Mouse (Mus musculus) common myeloid progenitor, adult 5-6 weeks (primary cell): ENCODE measurements around the gene Fkbp4. TPM values are rescaled to one million over a fixed set of nuclear protein-coding genes. Genes with fewer than 3 reads are reported as not detected.
A peak's percentile ranks its signal among the peaks of the same experiment; 100 is the strongest.

Experiments
- ATAC-seq: replicated peaks from 2 replicates; pipeline ENCODE4 v1.8.0; 2016; ENCODE audit warnings: low read depth, mild to moderate bottlenecking, moderate TSS enrichment, inconsistent platforms; ENCODE audit not compliant: poor library complexity, severe bottlenecking
- total RNA-seq: library from RNA; stranded (forward); fragments of 200-1000, 187-1606 nt; gene quantifications from 2 replicates; pipeline ENCODE4 v1.2.3, GENCODE M21; 2017

Fkbp4 gene
- total RNA-seq, 1 experiment from 2014 or later: 387 TPM

DNA sequence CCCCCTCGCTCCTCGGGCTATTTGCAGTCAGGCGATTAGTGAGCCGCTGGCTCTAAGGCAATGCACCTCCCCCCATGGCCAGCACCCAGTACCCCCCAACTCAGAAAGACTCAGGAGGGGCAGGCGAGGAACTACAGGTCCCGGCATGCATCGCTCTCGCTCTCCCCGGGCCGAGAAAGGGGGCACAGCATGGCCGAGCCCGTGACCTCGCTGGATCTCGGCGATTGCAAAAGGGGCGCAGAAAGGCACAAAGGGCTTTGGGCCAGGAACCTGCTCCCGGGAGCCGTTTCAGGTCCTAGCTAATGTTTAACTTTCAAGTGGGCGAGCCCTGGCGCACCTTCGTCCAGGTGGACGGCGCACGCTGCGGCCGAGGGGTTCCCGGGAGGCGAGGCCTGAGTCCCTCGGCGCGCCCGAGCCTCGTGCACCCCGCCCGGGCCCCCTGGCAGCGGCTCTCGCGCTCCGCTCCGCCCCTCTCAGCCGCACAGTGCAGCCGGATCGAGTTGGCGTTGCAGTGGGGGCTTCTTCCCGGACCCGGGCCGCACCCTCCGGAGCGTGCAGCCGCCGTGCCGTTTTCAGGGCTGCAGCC lies 653 bp downstream of the Fkbp4 start:
- ATAC-seq: peak; percentile 34

DNA sequence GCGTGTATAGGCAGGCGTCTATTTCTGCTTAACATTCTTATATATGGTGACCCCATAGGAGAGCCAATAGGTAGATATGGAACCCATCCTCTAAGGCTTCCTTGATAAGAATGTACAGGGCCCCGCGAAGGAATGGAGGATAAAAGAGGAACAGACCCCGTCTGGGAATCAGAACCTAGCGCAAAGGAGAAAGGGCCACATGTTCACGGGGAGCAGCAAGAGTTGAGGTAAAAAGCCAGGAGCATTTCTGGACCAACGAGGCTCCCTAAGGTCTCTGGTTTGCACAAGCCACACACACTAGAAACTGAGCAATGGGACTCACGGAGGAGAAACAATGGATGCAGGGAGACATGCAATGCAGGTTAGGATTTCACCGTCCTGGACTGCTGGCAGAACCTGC lies 1.2 kb downstream of the Fkbp4 start:
- ATAC-seq: no peak

DNA sequence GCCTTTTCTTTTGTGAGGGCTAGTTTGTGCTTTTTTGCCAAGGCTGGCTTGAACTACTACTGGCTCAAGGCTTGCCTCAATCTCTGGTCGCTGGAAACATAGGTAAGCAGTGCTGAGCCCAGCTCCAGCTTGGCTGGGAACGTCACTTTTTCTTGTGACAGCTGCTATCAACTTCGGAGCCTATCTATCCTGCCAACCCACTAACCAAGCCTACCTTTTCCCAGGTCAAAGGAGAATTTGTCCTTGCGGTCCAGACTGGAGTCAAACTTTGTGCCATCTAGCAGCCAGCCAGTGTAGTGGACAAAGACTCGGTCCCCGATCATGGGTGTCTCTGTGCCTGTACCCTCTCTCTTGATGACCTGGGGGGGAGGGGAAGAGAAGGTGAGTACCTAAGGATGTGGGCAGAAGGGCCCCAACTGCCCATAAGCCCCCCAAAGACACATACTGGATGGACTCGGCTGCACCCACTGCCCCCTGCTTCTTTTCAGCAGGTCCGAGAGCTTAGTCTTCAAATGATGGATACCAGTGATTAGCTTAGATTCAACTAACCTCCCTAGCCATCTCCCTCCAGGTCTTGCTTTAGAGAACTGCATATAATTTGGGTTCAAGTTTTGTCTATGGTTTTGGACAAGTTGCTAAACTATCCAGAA lies 2.0 kb downstream of the Fkbp4 start:
- ATAC-seq: no peak

DNA sequence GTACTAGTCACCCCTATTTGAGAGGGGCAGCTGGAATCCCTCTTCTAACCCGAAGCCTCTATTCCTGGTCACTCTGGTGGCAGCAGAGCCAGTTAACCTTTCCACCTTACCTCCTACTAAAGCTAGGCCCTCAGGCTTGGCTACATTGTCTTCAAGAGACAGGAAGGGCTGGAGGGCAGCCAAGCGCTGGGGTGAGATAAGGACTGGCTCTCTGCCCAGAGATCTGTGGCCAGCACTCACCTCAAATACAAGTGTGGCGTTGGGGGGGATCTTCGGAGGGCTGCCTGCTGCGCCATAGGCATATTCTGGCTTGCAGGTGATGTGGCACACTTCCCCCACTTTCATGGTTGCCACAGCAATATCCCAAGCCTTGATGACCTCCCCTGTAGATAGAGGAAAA lies 3.0 kb downstream of the Fkbp4 start:
- ATAC-seq: peak; percentile 36

DNA sequence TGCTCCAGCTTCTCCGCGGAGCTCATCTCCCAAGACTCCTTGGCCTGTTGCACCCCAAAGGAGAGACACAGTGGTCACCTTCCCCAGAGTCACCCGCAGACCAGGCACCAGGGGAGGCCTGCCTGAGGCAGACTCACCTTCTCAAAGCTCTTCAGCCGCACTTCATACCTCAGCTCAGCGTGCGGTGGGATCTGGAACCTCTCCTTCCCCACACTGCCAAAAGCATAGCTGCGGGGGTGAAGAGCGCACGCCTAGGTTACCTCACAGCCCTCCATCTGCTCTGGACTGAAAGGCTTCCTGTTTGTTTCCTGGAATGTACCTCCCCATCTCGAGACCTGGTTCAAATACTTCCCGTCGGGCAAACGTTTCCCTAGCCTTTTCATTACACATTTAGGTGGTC lies 4.9 kb downstream of the Fkbp4 start:
- ATAC-seq: no peak

DNA sequence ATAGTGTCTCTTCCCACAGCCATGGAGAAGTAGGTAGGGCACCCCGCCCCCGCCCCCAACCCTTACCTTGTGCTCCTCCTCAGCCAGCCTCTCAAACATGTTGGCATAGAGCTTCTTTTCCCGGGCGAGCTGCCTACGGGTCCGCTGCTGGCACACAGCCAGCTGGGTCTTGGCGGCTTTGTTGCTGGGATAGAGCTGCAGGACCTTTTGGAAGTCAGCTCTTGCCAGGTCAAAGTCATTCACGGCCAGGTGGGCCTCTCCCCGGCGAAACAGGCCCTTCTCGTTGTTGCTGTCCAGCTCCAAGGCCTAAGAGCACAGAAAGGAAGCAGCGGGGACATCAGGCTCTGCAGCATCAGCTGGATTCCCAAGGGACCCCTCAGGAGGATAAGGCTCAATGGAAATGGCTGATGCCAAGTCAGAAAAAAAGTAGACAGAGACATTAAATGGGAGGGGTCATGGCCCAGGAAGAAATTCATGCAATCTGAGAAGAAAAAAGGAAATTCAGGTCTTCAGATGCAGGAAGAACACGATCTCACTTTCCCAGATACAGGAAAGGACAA lies 6.0 kb downstream of the Fkbp4 start:
- ATAC-seq: no peak

DNA sequence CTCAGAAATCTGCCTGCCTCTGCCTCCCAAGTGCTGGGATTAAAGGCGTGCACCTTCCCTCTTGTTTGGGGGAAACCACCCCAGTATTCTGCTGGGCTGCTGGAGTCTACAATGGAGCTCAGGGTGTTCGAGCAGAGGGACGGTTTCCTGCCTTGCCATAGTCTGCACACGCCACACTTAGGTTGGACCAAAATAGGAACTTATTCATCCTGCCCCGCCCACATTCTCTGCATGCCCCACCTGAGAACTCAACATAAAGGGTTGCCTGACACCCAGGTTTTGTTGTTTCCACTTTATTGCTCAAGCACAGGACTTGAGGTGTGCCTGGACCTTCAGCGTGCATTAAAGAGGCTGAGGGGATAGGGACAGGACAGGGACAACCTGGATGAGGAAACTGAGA lies 8.7 kb downstream of the Fkbp4 start:
- no peak for ATAC-seq

DNA sequence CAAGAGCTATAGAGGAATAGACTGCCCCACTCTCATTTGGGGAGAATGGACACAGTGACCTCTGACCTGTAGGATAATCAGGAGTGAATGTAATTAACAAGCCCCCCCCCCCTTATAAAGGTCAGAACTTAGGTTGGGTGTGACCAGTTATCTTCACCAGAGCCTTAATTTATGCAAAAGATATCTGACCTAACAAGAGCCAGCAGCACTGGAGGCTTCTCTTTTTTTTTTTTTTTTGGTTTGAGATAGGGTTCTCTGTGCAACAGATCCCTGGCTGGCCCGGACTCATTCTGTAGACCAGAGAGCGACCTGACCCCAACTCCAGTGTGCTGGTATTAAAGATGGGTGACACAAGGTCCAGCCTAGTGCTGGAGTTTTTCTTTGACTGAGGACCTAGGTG lies 9.2 kb downstream of the Fkbp4 start:
- ATAC-seq: no peak

DNA sequence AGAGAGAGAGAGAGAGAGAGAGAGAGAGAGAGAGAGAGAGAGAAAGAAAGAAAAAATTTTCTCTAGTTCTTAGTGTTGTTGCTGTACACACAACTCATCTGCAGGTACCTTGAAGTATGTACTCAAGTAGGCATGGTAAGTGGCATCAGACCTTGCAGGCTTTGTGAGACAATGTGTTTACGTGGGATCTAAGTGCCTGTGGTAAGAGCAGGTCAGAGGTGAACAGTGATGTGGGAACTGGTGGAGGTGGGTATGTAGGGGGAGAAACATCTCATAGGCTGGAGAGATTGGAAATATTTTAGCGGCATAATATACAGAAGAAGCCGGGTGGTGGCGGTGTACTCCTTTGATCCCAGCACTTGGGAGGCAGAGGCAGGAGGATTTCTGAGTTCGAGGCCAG lies 10.9 kb downstream of the Fkbp4 start:
- no peak for ATAC-seq

DNA sequence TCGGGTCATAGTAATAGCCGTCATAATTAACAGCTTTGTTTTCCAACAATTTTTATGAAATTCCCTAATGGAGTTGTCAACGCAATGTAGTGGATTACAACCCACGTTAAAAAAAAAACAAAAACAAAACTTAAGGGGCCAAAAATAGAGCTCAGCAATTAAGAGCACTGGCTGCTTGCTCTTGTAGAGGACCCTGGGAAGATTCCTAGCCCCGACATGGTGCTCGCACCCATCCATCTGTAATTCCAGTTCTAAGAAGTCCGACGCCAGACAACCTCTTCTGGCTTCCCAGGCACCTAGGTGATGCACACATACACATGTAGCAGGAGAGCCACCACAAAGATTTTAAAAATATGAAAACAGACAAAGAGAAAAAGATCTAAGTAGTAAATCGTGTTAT lies 13.4 kb downstream of the Fkbp4 start:
- no peak for ATAC-seq

DNA sequence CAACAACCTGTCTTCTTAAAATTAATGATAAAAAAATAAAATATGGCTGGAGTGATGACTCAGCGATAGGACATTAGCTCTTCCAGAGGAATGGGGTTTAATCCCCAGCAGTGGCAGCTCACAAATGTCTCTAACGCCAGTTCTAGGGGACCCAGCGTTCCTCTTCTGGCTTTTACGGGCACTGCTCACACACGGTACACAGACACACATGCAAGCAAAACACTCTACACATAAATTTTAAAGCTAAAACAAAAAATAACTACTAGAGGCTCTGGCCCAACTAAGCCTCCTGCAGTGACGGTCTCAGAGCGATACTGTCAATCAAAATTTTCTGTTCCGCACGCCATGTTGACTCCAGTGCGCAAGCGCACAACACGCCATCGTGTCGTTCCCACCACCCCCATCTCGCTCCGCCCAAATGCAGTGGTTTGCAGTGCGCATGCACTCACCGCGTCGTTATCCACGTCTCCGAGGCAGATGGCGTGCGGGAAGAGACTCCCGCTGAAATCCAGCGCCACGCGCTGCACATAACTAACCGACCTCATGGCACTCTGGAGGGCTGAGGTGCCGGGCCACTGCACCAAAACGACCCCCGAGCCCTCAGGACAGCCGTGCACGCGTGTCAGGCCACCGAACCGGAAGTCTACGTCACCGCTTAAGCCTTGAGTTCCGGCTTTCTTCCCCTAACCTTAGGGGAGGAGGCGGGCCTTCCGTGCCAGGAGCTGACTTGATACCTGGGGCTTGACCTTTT lies 14.0 kb downstream of the Fkbp4 start, which contains the start of gene Itfg2:
Gene Itfg2, minus strand, starts transcription at position 663 of the 751 bp plus-strand sequence.
- ATAC-seq: peak; percentile 93

DNA sequence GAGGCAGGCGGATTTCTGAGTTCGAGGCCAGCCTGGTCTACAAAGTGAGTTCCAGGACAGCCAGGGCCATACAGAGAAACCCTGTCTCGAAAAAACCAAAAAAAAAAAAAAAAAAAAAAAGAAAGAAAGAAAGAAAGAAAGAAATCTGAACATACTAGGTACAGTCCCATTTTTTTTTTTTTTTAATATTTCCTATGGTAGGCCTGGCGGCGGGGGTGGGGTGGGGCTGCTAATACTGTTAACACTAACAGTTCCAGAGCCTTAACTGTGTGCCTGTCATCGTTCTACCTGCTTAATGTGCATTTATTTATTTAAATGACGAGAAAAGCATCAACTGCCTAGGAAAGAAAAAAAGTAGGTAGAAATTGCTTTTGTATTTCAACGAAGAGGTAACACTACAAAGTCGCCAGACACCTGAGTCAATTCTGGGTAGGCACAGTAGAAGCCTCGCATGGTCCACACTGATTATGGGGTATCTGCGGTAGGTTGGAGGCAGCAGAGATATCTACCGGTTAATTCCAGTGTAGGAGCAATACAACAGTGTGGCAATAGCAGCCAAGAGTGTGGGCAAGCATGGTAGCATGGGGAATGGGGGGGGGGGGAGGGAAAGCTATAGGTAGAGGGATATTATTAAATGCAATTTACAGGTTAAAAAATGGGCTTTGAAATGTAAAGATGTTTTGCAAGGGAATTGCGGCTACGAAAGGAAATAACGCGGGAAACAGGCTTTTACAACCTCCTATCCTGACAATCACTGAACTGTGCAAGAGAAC lies 14.8 kb downstream of the Fkbp4 start:
- ATAC-seq: peak; percentile 33; the same call in 1 of the 2 replicates

DNA sequence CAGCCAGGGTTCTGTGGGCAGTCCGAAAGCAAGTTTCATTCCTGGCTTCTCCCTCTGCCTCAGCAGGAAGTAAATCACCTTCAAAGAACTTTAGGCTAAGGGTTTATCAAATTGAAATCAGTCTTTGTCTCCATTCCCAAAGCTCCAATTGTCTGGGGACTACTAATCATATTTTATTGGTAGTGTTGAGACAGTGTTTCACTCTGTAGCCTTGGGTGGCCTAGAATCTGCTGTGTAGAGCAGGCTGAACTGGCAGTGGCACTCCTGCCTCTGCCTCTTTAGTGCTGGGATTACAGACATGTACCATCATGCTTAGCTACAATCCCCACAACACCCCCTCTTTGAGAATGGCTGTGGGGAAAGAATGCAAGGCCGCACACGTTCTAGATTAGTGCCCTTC lies 17.0 kb downstream of the Fkbp4 start:
- ATAC-seq: no peak

DNA sequence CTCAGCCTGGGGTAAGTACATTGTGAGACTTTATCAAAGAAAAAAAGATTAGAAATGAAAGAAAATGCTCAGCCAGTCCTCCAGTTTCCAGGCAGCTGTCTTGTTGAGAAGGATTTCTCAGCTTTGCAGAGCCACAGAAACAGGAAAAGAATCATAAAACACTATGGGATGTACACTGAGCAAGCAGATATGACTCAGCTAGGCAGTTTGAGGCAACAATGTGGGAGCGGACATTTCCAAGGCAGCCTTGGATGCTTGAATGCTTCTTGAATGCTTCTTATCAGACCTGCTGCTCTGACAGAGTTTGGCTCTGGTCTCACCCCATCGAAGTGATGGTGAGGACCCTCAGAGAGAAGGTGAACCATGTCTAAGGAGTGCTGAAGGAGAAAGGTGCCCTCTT lies 17.4 kb downstream of the Fkbp4 start:
- ATAC-seq: no peak

DNA sequence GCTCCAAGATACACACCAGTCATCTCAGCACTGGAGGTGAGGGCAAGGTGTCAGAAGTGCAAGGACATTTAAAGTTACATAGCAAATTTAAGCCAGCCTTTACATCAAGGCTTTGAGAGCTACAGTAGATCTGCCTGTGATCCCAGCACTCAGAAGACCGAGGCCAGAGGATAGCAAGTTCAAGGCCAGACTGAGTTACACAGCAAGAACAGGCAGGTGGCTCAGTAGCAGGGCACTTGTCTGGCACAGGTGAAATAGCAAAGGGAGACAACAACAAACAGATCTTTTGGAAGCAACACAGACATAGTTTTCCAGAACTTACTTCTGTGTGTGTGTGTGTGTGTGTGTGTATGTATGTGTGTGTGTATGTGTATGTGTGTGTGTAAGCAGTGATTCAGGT lies 20.4 kb downstream of the Fkbp4 start:
- no peak for ATAC-seq

DNA sequence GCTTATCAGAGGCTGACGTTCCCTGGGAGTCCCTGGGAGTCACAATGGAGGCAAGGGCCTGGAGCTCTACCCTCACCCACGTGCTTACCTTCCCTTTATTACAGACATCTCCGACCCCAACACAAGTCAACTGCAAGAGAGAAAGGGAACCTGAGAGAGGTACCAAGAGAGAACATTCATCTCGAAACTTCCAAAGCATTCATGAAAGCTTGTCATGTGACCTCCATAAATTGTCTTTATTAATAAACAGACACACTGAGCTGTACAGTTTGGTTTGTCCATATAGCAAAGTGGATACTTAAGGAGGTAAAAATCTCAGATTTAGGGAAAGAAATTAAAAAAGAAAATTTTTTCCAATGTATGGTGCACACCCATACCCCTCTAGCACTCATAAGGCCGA lies 22.3 kb downstream of the Fkbp4 start:
- no peak for ATAC-seq

DNA sequence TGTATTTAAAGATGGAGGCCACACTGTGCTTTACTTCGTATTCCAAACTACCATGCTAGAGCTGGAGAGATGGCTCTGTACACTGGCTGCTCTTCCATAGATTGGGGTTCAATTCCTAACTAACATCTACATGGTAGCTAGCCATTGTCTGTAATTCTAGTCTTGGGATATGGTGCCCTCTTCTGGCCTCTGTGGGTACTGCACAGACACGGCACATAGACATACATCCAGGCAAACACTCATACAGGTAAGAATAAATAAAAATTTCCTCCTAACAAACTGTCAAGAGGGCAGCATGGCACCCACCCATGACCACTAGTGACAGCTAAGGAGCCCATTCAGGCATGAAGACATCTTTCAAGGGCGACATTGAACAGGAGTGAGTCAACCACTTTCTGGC lies 27.4 kb downstream of the Fkbp4 start:
- ATAC-seq: peak; percentile 80

DNA sequence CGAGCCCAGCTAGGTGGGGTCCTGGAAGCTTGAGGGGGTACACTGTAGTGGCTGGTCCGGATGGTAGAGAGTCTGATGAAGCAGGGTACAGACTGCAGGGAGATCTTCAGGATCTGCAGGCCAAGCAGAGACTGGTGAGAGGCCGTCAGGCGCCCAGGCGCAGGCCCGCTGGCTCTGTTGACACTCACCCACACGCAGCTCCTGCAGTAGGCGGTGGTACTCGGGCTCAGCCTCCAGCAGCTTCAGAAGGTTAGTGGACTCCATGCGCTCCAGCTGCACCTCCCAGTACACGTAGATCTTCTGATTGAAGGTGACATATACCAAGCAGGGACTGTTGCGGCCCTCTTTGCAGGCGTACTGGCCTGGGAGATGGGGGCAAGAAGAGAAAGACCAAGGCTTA lies 28.2 kb downstream of the Fkbp4 start:
- ATAC-seq: no peak

DNA sequence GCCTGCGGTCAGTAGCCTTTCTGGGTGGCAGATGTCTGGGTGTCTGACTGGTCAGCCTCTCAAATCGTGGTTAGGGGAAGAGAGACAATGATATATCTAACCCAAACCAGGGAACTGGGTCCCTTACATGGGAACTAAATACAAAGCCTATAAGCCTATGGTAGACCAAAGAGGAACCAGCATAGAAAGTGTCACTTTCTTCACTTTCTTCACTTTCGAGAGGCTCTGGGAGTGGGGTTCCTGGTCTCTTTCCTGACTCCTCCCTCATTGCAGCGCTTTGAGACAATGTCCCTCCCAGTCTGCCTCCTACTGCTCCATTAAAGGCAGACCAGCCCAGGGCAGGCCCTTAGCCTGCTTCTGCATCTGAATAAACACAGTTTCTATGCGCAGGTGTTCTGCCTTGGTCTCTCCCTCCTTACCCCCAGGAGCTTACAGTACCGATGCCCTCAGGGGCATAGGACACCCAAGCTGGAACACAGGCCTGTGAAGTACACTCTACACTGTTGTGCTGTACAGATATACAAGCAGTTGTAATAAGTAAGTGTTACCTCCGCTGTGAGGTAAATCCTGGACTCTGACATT lies 29.8 kb downstream of the Fkbp4 start:
- ATAC-seq: peak; percentile 42

DNA sequence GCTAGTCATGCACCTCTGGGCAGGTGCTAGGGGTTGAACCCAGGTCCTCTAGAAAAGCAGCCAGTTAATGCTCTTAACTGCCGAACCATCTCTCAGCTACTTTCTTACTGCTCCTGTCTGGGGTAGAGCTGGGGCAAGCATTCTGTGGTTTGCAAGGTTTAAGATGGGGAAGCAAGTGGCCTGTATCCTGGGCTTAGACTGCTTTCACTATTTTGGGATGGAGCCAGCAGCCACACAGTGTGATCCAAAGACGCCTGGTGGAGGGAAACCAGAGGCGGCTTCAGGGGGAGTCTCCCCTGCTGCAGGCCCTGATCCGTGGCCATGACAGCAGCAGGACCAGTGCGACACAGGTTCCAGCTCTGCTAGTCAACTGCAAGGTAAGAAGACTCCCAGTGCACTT lies 33.8 kb downstream of the Fkbp4 start:
- peak; percentile 50 for ATAC-seq
